Mouse (Mus musculus): ENCODE results near the gene Ints13.

Gene Ints13

GRCm38 (mm10) chr6:146500771-146501170 is 76.9 kb downstream of the Ints13 start:
- in situ Hi-C loops (cut with MboI, MseI) = no loop called here

DNA sequence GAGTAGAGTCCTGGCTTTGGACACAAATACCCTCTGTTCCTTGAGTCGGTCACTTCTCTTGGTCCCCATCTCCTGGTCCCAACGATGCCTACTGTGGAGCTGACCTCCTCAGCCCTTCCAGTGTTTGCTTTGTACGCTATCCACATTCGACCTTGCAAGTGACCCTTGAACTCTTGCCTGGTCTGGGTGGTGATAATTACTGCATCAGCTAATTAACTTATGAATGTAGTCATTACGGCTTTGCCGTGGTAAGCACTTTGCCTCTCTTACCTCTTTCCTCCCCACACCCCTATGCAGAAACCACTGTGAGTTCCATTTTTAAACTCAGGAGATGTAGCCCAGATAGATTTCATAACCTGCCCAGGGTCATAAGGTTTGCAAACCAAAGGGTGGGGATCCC is 77.4 kb downstream of the Ints13 start:
- in situ Hi-C loops (cut with MboI, MseI) = no loop called here
